Mouse (Mus musculus) CH12.LX (cell line): ENCODE measurements at regions not wholly inside any gene's neighbourhood (a gene's known extent, or its start where the extent isn't known, plus 50 kb on each side); places are given as distances from the start of the nearest gene placed in this dataset.
A peak's percentile ranks its signal among the peaks of the same experiment; 100 is the strongest.

Experiments used
- DNase-seq: peaks from one replicate; pipeline ENCODE4 v3.0.0-alpha.2; 2013; ENCODE audit errors: extremely low read depth
- H3K27ac ChIP-seq: 2 replicates; pipeline ENCODE4 v1.5.1; 2012; ENCODE audit warnings: low read depth, mild to moderate bottlenecking, control low read depth, moderate library complexity; ENCODE audit not compliant: insufficient read depth
- H3K27me3 ChIP-seq: replicated peaks from 2 replicates; pipeline ENCODE3; 2012; ENCODE audit warnings: inconsistent platforms
- H3K36me3 ChIP-seq, 2 experiments: replicated peaks in 1 of 2; 2 replicates each; pipeline versions ENCODE3 to v1.6.1; 2012; ENCODE audit warnings: inconsistent platforms in 1 of 2, low read length in 1 of 2, mild to moderate bottlenecking in 1 of 2, mixed read lengths in 1 of 2, moderate library complexity in 1 of 2; ENCODE audit not compliant: control insufficient read depth in 1 of 2, insufficient read depth in 1 of 2
- H3K4me1 ChIP-seq, 2 experiments: 2 replicates each; pipeline ENCODE4 v1.6.1; 2012; ENCODE audit warnings: inconsistent platforms in 1 of 2, moderate library complexity in 1 of 2; ENCODE audit not compliant: insufficient read depth in 2 of 2, control insufficient read depth in 1 of 2
- H3K4me2 ChIP-seq: 2 replicates; pipeline ENCODE4 v1.6.1; 2012; ENCODE audit warnings: low read depth, mild to moderate bottlenecking, control low read depth; ENCODE audit not compliant: poor library complexity, insufficient read depth, severe bottlenecking
- H3K4me3 ChIP-seq, 3 experiments: fragments of 150-350 bp in 1 of 3; sonication (generic) in 1 of 3; replicated peaks in 1 of 3; 2 replicates each; pipeline versions ENCODE3 to v1.5.1; 2011 to 2012; ENCODE audit warnings: low read depth in 2 of 3, low read length in 2 of 3, mild to moderate bottlenecking in 2 of 3, moderate library complexity in 2 of 3, control low read depth in 1 of 3, improper control_type of control experiment in 1 of 3, inconsistent platforms in 1 of 3, mixed read lengths in 1 of 3; ENCODE audit not compliant: poor library complexity in 1 of 3
- H3K79me2 ChIP-seq: replicated peaks from 2 replicates; pipeline ENCODE4 v1.6.1; 2012; ENCODE audit warnings: mild to moderate bottlenecking, moderate library complexity; ENCODE audit not compliant: control insufficient read depth, poor library complexity, insufficient read depth, severe bottlenecking; ENCODE audit errors: extremely low read depth
- H3K9ac ChIP-seq: 2 replicates; pipeline ENCODE4 v1.6.1; 2012; ENCODE audit warnings: low read depth, mild to moderate bottlenecking, control low read depth, moderate library complexity; ENCODE audit not compliant: insufficient read depth
- H3K9me3 ChIP-seq: replicated peaks from 2 replicates; pipeline ENCODE3; 2012; ENCODE audit warnings: low read length, inconsistent platforms, mixed read lengths
- BHLHE40 ChIP-seq: IDR thresholded peaks from 2 replicates; pipeline ENCODE4 v1.6.1; 2011; ENCODE audit warnings: mild to moderate bottlenecking, low read depth, low read length, improper control_type of control experiment
- CHD1 ChIP-seq: IDR thresholded peaks from 2 replicates; pipeline ENCODE4 v1.6.1; 2012; ENCODE audit warnings: low read depth, low read length, improper control_type of control experiment, inconsistent platforms
- CHD2 ChIP-seq: IDR thresholded peaks from 2 replicates; pipeline ENCODE4 v1.6.1; 2011; ENCODE audit warnings: low read length, improper control_type of control experiment
- CTCF ChIP-seq, 2 experiments: IDR thresholded peaks in 1 of 2; conservative IDR thresholded peaks in 1 of 2; 2 replicates each; pipeline ENCODE4 v1.5.1; 2011 to 2012; ENCODE audit warnings: low read depth in 2 of 2, low read length in 2 of 2, improper control_type of control experiment in 1 of 2, inconsistent platforms in 1 of 2, mild to moderate bottlenecking in 1 of 2, moderate library complexity in 1 of 2
- E2F4 ChIP-seq: IDR thresholded peaks from 2 replicates; pipeline ENCODE4 v1.6.1; 2011; ENCODE audit warnings: low read depth, low read length, improper control_type of control experiment; ENCODE audit not compliant: insufficient replicate concordance
- ELF1 ChIP-seq: IDR thresholded peaks from 2 replicates; pipeline ENCODE4 v1.6.1; 2014; ENCODE audit warnings: low read depth, mild to moderate bottlenecking, inconsistent platforms, low read length, improper control_type of control experiment
- EP300 ChIP-seq: IDR thresholded peaks from 2 replicates; pipeline ENCODE4 v1.6.1; 2011; ENCODE audit warnings: low read length, improper control_type of control experiment
- ETS1 ChIP-seq: conservative IDR thresholded peaks from 2 replicates; pipeline ENCODE4 v1.6.1; 2012; ENCODE audit warnings: low read depth, mild to moderate bottlenecking, inconsistent platforms, low read length, improper control_type of control experiment, moderate library complexity
- GABPA ChIP-seq: IDR thresholded peaks from 2 replicates; pipeline ENCODE4 v1.6.1; 2012; ENCODE audit warnings: low read depth, low read length, improper control_type of control experiment, inconsistent platforms; ENCODE audit not compliant: insufficient replicate concordance
- HCFC1 ChIP-seq: IDR thresholded peaks from 2 replicates; pipeline ENCODE4 v1.6.1; 2012; ENCODE audit warnings: low read depth, mild to moderate bottlenecking, inconsistent platforms, low read length, improper control_type of control experiment
- IRF4 ChIP-seq: IDR thresholded peaks from 2 replicates; pipeline ENCODE4 v1.6.1; 2014; ENCODE audit warnings: low read depth, mild to moderate bottlenecking, inconsistent platforms, low read length, improper control_type of control experiment
- JUN ChIP-seq: IDR thresholded peaks from 2 replicates; pipeline ENCODE4 v1.6.1; 2011; ENCODE audit warnings: low read depth, mild to moderate bottlenecking, low read length, improper control_type of control experiment, moderate library complexity; ENCODE audit not compliant: insufficient read depth
- JUND ChIP-seq: conservative IDR thresholded peaks from 2 replicates; pipeline ENCODE4 v1.6.1; 2011; ENCODE audit warnings: low read depth, low read length, improper control_type of control experiment
- KAT2A ChIP-seq: IDR thresholded peaks from 2 replicates; pipeline ENCODE4 v1.6.1; 2012; ENCODE audit warnings: low read length, improper control_type of control experiment, inconsistent platforms; ENCODE audit not compliant: insufficient replicate concordance
- MAFK ChIP-seq: IDR thresholded peaks from 2 replicates; pipeline ENCODE4 v1.6.1; 2011; ENCODE audit warnings: low read length, improper control_type of control experiment; ENCODE audit not compliant: insufficient replicate concordance
- MAX ChIP-seq: IDR thresholded peaks from 2 replicates; pipeline ENCODE4 v1.6.1; 2011; ENCODE audit warnings: low read length, improper control_type of control experiment
- MAZ ChIP-seq: IDR thresholded peaks from 2 replicates; pipeline ENCODE4 v1.6.1; 2012; ENCODE audit warnings: low read depth, mild to moderate bottlenecking, inconsistent platforms, low read length, improper control_type of control experiment, moderate library complexity
- MEF2A ChIP-seq: IDR thresholded peaks from 2 replicates; pipeline ENCODE4 v1.6.1; 2014; ENCODE audit warnings: low read depth, mild to moderate bottlenecking, inconsistent platforms, low read length, improper control_type of control experiment, borderline replicate concordance
- MXI1 ChIP-seq: IDR thresholded peaks from 2 replicates; pipeline ENCODE4 v1.6.1; 2011; ENCODE audit warnings: mild to moderate bottlenecking, low read depth, low read length, improper control_type of control experiment
- MYC ChIP-seq: IDR thresholded peaks from 2 replicates; pipeline ENCODE4 v1.6.1; 2011; ENCODE audit warnings: low read depth, mild to moderate bottlenecking, improper control_type of control experiment, low read length
- NELFE ChIP-seq: IDR thresholded peaks from 2 replicates; pipeline ENCODE4 v1.6.1; 2011; ENCODE audit warnings: low read depth, low read length, improper control_type of control experiment
- NRF1 ChIP-seq: IDR thresholded peaks from 2 replicates; pipeline ENCODE4 v1.6.1; 2014; ENCODE audit warnings: low read depth, mild to moderate bottlenecking, inconsistent platforms, low read length, improper control_type of control experiment, moderate library complexity
- PAX5 ChIP-seq: IDR thresholded peaks from 2 replicates; pipeline ENCODE4 v1.6.1; 2012; ENCODE audit warnings: low read length, inconsistent platforms, mixed read lengths
- POLR2A ChIP-seq: IDR thresholded peaks from 2 replicates; pipeline ENCODE4 v1.6.1; 2011; ENCODE audit warnings: low read depth, mild to moderate bottlenecking, improper control_type of control experiment, low read length
- POLR2AphosphoS2 ChIP-seq: IDR thresholded peaks from 2 replicates; pipeline ENCODE4 v1.6.1; 2011; ENCODE audit warnings: low read depth, low read length, improper control_type of control experiment
- RAD21 ChIP-seq: IDR thresholded peaks from 2 replicates; pipeline ENCODE4 v1.6.1; 2011; ENCODE audit warnings: low read depth, mild to moderate bottlenecking, low read length, improper control_type of control experiment, moderate library complexity
- RCOR1 ChIP-seq: conservative IDR thresholded peaks from 2 replicates; pipeline ENCODE4 v1.6.1; 2012; ENCODE audit warnings: low read depth, mild to moderate bottlenecking, inconsistent platforms, low read length, improper control_type of control experiment
- SIN3A ChIP-seq: IDR thresholded peaks from 2 replicates; pipeline ENCODE4 v1.6.1; 2012; ENCODE audit warnings: low read length, improper control_type of control experiment, inconsistent platforms
- SMC3 ChIP-seq: IDR thresholded peaks from 2 replicates; pipeline ENCODE4 v1.6.1; 2011; ENCODE audit warnings: low read depth, low read length, improper control_type of control experiment
- TBP ChIP-seq: conservative IDR thresholded peaks from 2 replicates; pipeline ENCODE4 v1.6.1; 2011; ENCODE audit warnings: low read depth, low read length, improper control_type of control experiment
- TCF12 ChIP-seq: IDR thresholded peaks from 2 replicates; pipeline ENCODE4 v1.6.1; 2014; ENCODE audit warnings: low read depth, mild to moderate bottlenecking, inconsistent platforms, low read length, improper control_type of control experiment
- UBTF ChIP-seq: IDR thresholded peaks from 2 replicates; pipeline ENCODE4 v1.6.1; 2012; ENCODE audit warnings: low read depth, mild to moderate bottlenecking, inconsistent platforms, low read length, improper control_type of control experiment, moderate library complexity
- USF1 ChIP-seq: IDR thresholded peaks from 2 replicates; pipeline ENCODE4 v1.6.1; 2014; ENCODE audit warnings: low read depth, mild to moderate bottlenecking, inconsistent platforms, low read length, improper control_type of control experiment
- USF2 ChIP-seq: conservative IDR thresholded peaks from 2 replicates; pipeline ENCODE4 v1.6.1; 2011; ENCODE audit warnings: low read depth, low read length, improper control_type of control experiment
- ZC3H11A ChIP-seq: IDR thresholded peaks from 2 replicates; pipeline ENCODE4 v1.6.1; 2012; ENCODE audit warnings: low read depth, mild to moderate bottlenecking, inconsistent platforms, low read length, improper control_type of control experiment
- ZKSCAN1 ChIP-seq: IDR thresholded peaks from 2 replicates; pipeline ENCODE4 v1.6.1; 2012; ENCODE audit warnings: low read depth, inconsistent platforms, low read length, improper control_type of control experiment, borderline replicate concordance
- ZMIZ1 ChIP-seq: IDR thresholded peaks from 2 replicates; pipeline ENCODE4 v1.6.1; 2012; ENCODE audit warnings: low read depth, mild to moderate bottlenecking, inconsistent platforms, low read length, improper control_type of control experiment
- ZNF384 ChIP-seq: IDR thresholded peaks from 2 replicates; pipeline ENCODE4 v1.6.1; 2012; ENCODE audit warnings: low read depth, low read length, improper control_type of control experiment, inconsistent platforms
- dilution Hi-C: fragments of 300-500 bp; cut with MboI; formaldehyde crosslinking; loops from 2 replicates; pipeline ENCODE4 v1.14.3; 2020; ENCODE audit warnings: low sequenced_read_pairs; ENCODE audit not compliant: extremely low pct_unique_long_range_greater_than_20kb, extremely low pct_ligation_motif_present
- in situ Hi-C: fragments of 300-500 bp; cut with MboI; formaldehyde crosslinking; loops from 3 replicates; pipeline ENCODE4 v1.14.3; 2019; ENCODE audit warnings: low sequenced_read_pairs, low pct_ligation_motif_present, low pct_unique_long_range_greater_than_20kb, mixed read lengths

- DNase-seq, result peak; percentile 44
- Histone ChIP-seq H3K27me3 (no peaks in the 10 kb centered on the region), H3K4me2 (peak overlapping the region; percentile 50), H3K27ac (no peak overlapping the region), H3K4me1 (no peaks in the 10 kb centered on the region; a peak in 1 of 4 replicates), H3K79me2 (no peaks in the 10 kb centered on the region), H3K9me3 (no peaks in the 10 kb centered on the region), H3K4me3 (no peak overlapping the region), H3K36me3 (no peaks in the 10 kb centered on the region), H3K9ac (no peak overlapping the region)
- TF ChIP-seq MEF2A, result peak; percentile 60; the same call in 1 of the 2 replicates
- peak; percentile 64 for TF ChIP-seq BHLHE40
- no peak for TF ChIP-seq TCF12
- no peak for TF ChIP-seq GABPA
- TF ChIP-seq ZMIZ1, result no peak
- TF ChIP-seq MXI1, result no peak
- no peak for TF ChIP-seq RAD21
- no peak for TF ChIP-seq POLR2AphosphoS2
- TF ChIP-seq SIN3A, result no peak
- TF ChIP-seq NELFE, result no peak
- TF ChIP-seq KAT2A, result no peak
- no peak for TF ChIP-seq E2F4
- no peak for TF ChIP-seq MYC
- TF ChIP-seq SMC3, result no peak
- peak; percentile 70 for TF ChIP-seq JUND
- TF ChIP-seq MAZ, result no peak
- TF ChIP-seq ZKSCAN1, result no peak
- peak; percentile 84 for TF ChIP-seq EP300
- TF ChIP-seq RCOR1, result peak; percentile 68; the same call in 1 of the 2 replicates
- peak; percentile 91 for TF ChIP-seq IRF4
- TF ChIP-seq ETS1, result peak; percentile 56; the same call in 1 of the 2 replicates
- TF ChIP-seq PAX5, result no peak
- TF ChIP-seq USF1, result no peak
- no peak for TF ChIP-seq UBTF
- TF ChIP-seq HCFC1, result no peak
- no peak for TF ChIP-seq CHD1
- no peak for TF ChIP-seq USF2
- TF ChIP-seq ELF1, result no peak
- no peak for TF ChIP-seq NRF1
- peak; percentile 44; the same call in 1 of the 2 replicates for TF ChIP-seq JUN
- no peak for TF ChIP-seq ZNF384
- TF ChIP-seq MAFK, result no peak
- TF ChIP-seq TBP, result no peak
- TF ChIP-seq POLR2A, result no peak
- 0 out of 2 replicates have a peak, but pooled peaks have one; percentile 29 for TF ChIP-seq CHD2
- TF ChIP-seq ZC3H11A, result no peak
- no peak for TF ChIP-seq MAX
- no peak for TF ChIP-seq CTCF (conservative IDR thresholded peaks at IDR 0.05 in 1 of 2, IDR thresholded peaks at IDR 0.05 in 1 of 2; ENCODE audit: low read depth in 2 of 2, low read length in 2 of 2)
- in situ Hi-C loops (no loop called here), dilution Hi-C loops (no loop called here)
Observed at GRCm38 (mm10) chr6:6730259-6730658, 132.9 kb upstream of the Dlx6 start.
